Mouse (Mus musculus): ENCODE measurements around the gene Cgnl1.

DNA sequence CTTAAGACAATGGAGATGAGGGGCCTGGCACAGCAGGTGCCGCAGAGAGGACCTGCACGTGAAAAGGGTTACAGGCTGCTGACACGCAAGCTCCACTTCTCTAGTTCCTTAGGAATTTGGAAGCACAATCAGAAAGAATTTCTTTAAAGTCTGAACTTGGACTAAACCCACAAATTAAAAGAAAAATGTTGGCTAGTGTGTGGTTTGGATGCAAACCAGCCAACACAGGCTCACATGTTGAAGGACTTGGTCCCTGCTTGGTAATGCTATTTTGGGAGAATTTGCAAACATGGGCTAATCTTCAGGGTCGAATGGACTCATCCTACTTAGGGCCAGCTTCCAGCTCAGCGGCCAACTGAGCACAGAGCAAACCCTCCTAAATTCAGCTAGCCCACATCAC is 26.8 kb upstream of the Cgnl1 start:
- TF ChIP-seq POLR2A (IDR thresholded peaks at IDR 0.05; ENCODE audit: control insufficient read depth, low read depth, low read length) = no peak
- no peak for TF ChIP-seq CTCF (IDR thresholded peaks at IDR 0.05; ENCODE audit: control insufficient read depth, insufficient read depth, insufficient replicate concordance, low read depth, low read length)

Measured in testis, adult 2 months (tissue).